In the genomic region with DNA sequence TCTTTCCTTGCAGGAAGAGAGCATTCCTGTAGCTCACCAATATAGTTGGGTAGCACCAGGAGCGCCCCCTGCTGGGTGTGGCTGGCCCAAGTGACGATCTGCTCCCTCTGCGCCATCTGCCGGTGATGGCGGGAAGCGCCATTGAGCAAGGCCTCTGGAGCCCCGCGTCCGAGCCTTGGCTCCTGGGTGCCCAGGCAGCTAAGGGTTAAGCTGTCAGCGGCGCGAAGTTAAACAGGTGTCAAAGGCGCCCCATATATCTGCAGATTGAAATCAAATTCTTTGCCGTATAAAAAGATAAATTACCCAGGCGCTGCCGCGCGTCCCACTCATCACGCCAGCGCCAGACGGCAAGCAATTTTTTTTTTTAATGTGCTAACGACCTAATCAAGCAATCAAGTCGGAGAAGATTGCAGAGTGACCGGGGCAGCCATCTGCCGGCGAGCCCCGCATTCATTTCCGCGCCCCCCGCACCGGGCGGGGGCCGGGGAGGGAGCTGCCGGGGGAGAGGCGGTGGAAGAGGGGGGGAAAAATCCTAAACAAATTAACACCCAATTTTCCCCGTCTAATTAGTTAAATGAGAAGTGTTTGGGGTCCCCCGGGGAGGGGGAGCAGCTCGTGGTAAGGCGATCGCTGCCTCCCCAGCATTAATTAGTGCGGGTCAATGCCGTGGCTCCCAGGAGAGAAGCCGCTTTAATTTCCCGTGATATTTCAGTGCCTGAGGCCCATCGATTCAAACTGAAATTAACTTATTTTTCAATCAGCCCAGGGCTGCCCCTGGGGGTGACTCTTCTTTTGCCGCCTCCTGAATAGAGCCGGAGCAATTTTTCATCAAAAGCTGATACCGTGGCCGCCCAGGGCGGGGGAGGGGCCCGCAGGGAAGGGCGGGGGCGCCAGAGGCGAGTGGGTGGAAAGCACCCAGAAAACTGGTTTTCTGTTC, we compare ENCODE assay signal across 8 mouse cellular contexts. TPM values are rescaled to one million over a fixed set of nuclear protein-coding genes. Genes with fewer than 3 reads are reported as not detected.
DNase-seq lines count a peak whose midpoint lies in the region; ATAC-seq and TF ChIP-seq lines count a peak whose summit lies in the region.

No protein-coding gene starts in this region.

- no peak overlapping the region for H3K27ac ChIP-seq in forebrain, postnatal 0 days (ENCODE audit: low read depth, low read length)
- H3K27ac ChIP-seq in lung, embryonic 15.5 days: no peak overlapping the region

- H3K4me2 ChIP-seq in forebrain, postnatal 0 days (ENCODE audit: low read depth): peak overlapping the region; percentile 75
- peak overlapping the region; percentile 100 for H3K4me2 ChIP-seq in lung, embryonic 15.5 days

- no peak for ATAC-seq in G1E (ENCODE audit: extremely low read depth, insufficient number of reproducible peaks, low FRiP score, poor library complexity, severe bottlenecking)
- ATAC-seq in forebrain, postnatal 0 days: peak; percentile 82
- ATAC-seq in lung, embryonic 15.5 days (ENCODE audit: borderline replicate concordance, extremely low read depth, low FRiP score, low TSS enrichment): 0 out of 2 replicates have a peak, but pooled peaks have one; percentile 23

- peak; percentile 100 for TF ChIP-seq CTCF in G1E (IDR thresholded peaks at IDR 0.05; ENCODE audit: low read depth, low read length)
- TF ChIP-seq CTCF in forebrain, postnatal 0 days (IDR thresholded peaks at IDR 0.05; ENCODE audit: low read depth): peak; percentile 100

- H3K27me3 ChIP-seq in G1E (ENCODE audit: insufficient read depth, low read length): peaks cover 56% of the 10 kb centered on the region
- H3K27me3 ChIP-seq in forebrain, postnatal 0 days (ENCODE audit: insufficient read depth, low read length): no peaks in the 10 kb centered on the region
- no peaks in the 10 kb centered on the region for H3K27me3 ChIP-seq in lung, embryonic 15.5 days

- peak overlapping the region; percentile 35; the same call in 1 of the 2 replicates for H3K4me3 ChIP-seq in G1E (ENCODE audit: low read depth, low read length)
- H3K4me3 ChIP-seq in forebrain, postnatal 0 days (ENCODE audit: low read depth, low read length): peak overlapping the region; percentile 51
- peak overlapping the region; percentile 57 for H3K4me3 ChIP-seq in lung, embryonic 15.5 days

- H3K4me1 ChIP-seq in G1E (ENCODE audit: insufficient read depth, low read depth, low read length): peaks cover 8% of the 10 kb centered on the region; the same call in 1 of the 2 replicates
- no peaks in the 10 kb centered on the region for H3K4me1 ChIP-seq in forebrain, postnatal 0 days (ENCODE audit: insufficient read depth)
- H3K4me1 ChIP-seq in lung, embryonic 15.5 days: peaks cover 8% of the 10 kb centered on the region; the same call in 1 of the 2 replicates

- no peaks in the 10 kb centered on the region for H3K36me3 ChIP-seq in G1E (replicated peaks)
- H3K36me3 ChIP-seq in forebrain, postnatal 0 days (ENCODE audit: insufficient read depth): no peaks in the 10 kb centered on the region
- no peaks in the 10 kb centered on the region for H3K36me3 ChIP-seq in lung, embryonic 15.5 days

- under 1% methylated on average over 53 of the region's 54 CpGs for WGBS in forebrain, postnatal 0 days
- under 1% methylated on average over 54 of the region's 54 CpGs for WGBS in lung, embryonic 15.5 days

- DNase-seq in G1E (ENCODE audit: low spot score): peak; percentile 84
- peak; percentile 95 to 99 for DNase-seq in cerebellum, adult 18-20 months
- peak; percentile 95 for DNase-seq in forebrain, postnatal 0 days
- DNase-seq in heart, postnatal 4 days: peak; percentile 97
- DNase-seq in layer of hippocampus, adult 8-10 months (ENCODE audit: low spot score in 2 of 2): peak; percentile 83 to 98
- DNase-seq in ovary, adult 18-20 months (ENCODE audit: low spot score): peak; percentile 61
- DNase-seq in thymus, postnatal 0 days (ENCODE audit: low spot score): peak; percentile 88

- H3K9ac ChIP-seq in forebrain, postnatal 0 days: peak overlapping the region; percentile 62
- H3K9ac ChIP-seq in lung, embryonic 15.5 days: peak overlapping the region; percentile 69

- no peaks in the 10 kb centered on the region for H3K9me3 ChIP-seq in G1E (replicated peaks)
- no peaks in the 10 kb centered on the region for H3K9me3 ChIP-seq in forebrain, postnatal 0 days (ENCODE audit: low read length)
- H3K9me3 ChIP-seq in lung, embryonic 15.5 days: no peaks in the 10 kb centered on the region

RNA-seq across cellular contexts. Expression of a gene that starts 20.5 kb away (rescaled TPM):
- total RNA-seq in G1E (2014; fragmentation: Nextera tagmentation) (not detected in 2 replicates), G1E (2017) (0.05 and 0.06 TPM in 2 replicates)
- not detected in 2 replicates for polyA plus RNA-seq in G1E (2012)
- total RNA-seq in forebrain, postnatal 0 days (2014; rRNA removed): 0.46 and 0.67 TPM in 2 replicates
- 0.05 and 0.10 TPM in 2 replicates for polyA plus RNA-seq in forebrain, postnatal 0 days (2015; fragmentation: Nextera tagmentation; extraction: Ambion mirVana)
- not detected for total RNA-seq in heart, postnatal 4 days (2021)
- under 1 TPM; 0.17 to 0.37 (median 0.24) TPM for total RNA-seq in layer of hippocampus, adult 8-10 months (2022)
- not detected in 2 replicates for polyA plus RNA-seq in lung, embryonic 15.5 days (2015; fragmentation: Nextera tagmentation; extraction: Ambion mirVana)
- 0.27 and 0.35 TPM in 2 replicates for polyA plus RNA-seq in thymus, postnatal 0 days (2015; fragmentation: Nextera tagmentation; extraction: Ambion mirVana)

RNA-seq across cellular contexts. Expression of a gene that starts 27.1 kb away (rescaled TPM):
- total RNA-seq in G1E (2014; fragmentation: Nextera tagmentation) (11.9 and 31.2 TPM in 2 replicates), G1E (2017) (8.7 TPM in 2 replicates)
- polyA plus RNA-seq in G1E (2012): 2.9 and 5.3 TPM in 2 replicates
- 6.5 and 8.0 TPM in 2 replicates for total RNA-seq in forebrain, postnatal 0 days (2014; rRNA removed)
- 3.9 and 6.7 TPM in 2 replicates for polyA plus RNA-seq in forebrain, postnatal 0 days (2015; fragmentation: Nextera tagmentation; extraction: Ambion mirVana)
- total RNA-seq in heart, postnatal 4 days (2021): 1 to 10 TPM; 5.8 to 6.0 TPM
- 10 to 100 TPM; 14.5 to 17.4 (median 15.6) TPM for total RNA-seq in layer of hippocampus, adult 8-10 months (2022)
- polyA plus RNA-seq in lung, embryonic 15.5 days (2015; fragmentation: Nextera tagmentation; extraction: Ambion mirVana): 11.9 and 14.5 TPM in 2 replicates
- 7.4 and 10.0 TPM in 2 replicates for polyA plus RNA-seq in thymus, postnatal 0 days (2015; fragmentation: Nextera tagmentation; extraction: Ambion mirVana)

RNA-seq across cellular contexts. Expression of a gene that starts 50.7 kb away (rescaled TPM):
- total RNA-seq in G1E (2014; fragmentation: Nextera tagmentation): not detected in 2 replicates
- total RNA-seq in G1E (2017): 0.05 TPM in 1 of 2 replicates, not detected in the other
- not detected in 2 replicates for polyA plus RNA-seq in G1E (2012)
- not detected in 2 replicates for total RNA-seq in forebrain, postnatal 0 days (2014; rRNA removed)
- 0.06 TPM in 2 replicates for polyA plus RNA-seq in forebrain, postnatal 0 days (2015; fragmentation: Nextera tagmentation; extraction: Ambion mirVana)
- not detected for total RNA-seq in heart, postnatal 4 days (2021)
- not detected for total RNA-seq in layer of hippocampus, adult 8-10 months (2022)
- 0.06 TPM in 1 of 2 replicates, not detected in the other for polyA plus RNA-seq in lung, embryonic 15.5 days (2015; fragmentation: Nextera tagmentation; extraction: Ambion mirVana)
- 0.15 and 0.17 TPM in 2 replicates for polyA plus RNA-seq in thymus, postnatal 0 days (2015; fragmentation: Nextera tagmentation; extraction: Ambion mirVana)
